Mouse (Mus musculus): ENCODE data around the gene Dhcr7.

Gene Dhcr7

DNA sequence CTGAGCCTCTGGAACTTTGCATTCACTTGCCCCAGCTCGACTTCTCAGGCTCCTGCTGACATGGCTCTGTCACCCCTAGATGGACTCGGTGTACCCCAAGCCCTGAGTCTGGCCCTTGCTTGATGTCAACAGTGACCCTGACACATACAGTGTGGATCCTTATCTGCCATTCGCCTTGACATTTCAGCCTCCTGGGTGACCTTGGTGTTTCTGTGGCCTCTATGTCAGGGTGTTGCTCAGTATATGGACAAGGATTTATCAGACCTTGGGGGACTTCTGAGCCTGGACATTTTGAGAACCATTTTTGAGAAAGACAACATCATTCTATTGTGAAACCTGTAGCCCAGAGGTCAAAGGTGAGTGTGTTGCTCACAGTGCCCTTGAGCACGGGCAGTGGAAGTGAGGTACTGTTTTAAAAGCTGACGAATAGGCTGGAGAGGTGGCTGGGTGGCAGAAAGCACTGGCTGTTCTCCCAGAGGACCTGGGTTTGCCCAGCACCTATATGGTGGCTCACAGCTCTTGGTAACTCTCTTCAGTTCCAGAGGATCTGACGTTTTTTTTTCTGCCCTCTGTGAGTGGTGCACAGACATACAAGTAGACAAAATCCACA, 10.7 kb downstream of the Dhcr7 start:
- DNase-seq = no peak

DNA sequence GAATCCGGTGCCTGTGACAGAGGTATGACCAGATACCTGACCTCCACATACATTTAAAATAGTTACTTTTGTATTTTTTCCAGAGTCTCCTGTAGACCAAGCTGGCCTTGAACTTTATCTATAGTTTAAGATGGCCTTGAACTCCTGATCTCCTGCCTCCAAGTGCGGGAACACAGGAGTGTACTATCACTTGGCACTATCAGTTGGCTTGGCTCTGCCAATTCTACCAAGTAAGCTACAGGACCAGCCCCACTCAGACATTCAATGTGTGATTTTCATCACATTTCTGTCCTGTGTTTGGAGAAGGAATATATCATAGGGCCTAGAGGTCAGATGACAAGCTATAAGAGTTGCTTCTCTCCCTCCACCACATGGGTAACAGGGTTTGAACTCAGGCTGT, 11.4 kb downstream of the Dhcr7 start:
- DNase-seq = no peak

DNA sequence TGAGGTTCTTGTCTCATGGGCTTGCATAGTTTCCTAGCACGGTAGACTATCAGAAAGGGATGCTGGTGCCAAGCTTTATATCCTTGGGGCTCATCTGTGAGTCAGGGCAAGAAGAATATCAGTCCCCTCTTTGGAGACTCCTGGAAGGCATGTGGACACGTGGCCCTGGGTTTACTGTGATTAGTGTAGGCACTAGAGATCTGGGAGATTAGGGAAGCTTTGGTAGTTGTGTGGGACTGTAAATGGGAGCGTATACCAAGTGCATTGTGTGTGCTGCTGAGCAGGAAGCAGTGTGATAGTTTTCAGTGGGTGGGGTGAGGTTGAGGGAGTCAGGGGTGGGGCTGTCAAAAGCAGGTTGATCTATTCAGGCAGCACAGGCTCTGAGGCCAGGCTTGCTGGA, 12.0 kb downstream of the Dhcr7 start:
- no peak for DNase-seq

DNA sequence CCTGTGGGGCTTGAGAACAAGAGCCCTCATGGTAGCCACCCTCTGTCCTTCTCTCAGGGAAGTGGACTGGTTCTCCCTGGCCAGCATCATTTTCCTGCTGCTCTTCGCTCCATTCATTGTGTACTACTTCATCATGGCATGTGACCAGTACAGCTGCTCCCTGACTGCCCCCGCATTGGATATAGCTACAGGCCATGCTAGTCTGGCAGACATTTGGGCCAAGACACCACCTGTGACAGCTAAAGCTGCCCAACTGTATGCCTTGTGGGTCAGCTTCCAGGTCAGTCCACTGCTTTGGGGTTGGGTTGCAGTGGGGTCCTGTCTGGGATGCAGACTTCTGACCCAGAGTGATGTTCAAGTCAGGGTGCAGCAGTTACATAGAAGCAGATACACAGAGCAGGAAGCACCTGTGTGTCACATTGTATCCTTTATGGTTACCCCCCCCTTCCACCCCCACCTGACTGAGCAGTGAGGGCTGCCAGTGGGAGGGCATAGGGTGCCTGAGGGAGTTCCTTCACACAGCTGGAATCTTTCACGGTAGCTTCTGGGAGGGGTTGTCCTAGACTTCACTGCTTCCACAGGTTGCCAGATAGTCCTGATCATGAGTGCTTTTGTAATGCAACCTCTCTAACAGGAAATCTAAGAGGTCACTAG, 14.9 kb downstream of the Dhcr7 start:
- no peak for DNase-seq

DNA sequence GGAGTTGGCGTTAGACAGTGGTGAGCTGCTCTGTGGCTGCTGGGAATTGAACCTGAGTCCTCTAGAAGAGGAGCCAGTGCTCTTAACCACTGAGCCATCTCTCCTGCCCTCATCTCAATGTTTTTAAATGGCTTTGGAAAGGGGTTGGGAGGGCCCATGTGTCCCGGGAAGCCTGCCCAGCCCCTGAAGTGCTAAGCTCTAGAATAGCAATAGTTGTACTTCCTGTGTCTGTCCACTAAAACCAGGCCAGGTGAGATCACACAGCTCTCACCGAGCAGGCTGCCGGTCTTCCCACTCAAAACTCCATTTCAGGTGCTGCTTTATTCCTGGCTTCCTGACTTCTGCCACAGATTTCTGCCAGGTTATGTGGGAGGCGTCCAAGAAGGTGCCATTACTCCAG, 17.2 kb downstream of the Dhcr7 start:
- no peak for DNase-seq

DNA sequence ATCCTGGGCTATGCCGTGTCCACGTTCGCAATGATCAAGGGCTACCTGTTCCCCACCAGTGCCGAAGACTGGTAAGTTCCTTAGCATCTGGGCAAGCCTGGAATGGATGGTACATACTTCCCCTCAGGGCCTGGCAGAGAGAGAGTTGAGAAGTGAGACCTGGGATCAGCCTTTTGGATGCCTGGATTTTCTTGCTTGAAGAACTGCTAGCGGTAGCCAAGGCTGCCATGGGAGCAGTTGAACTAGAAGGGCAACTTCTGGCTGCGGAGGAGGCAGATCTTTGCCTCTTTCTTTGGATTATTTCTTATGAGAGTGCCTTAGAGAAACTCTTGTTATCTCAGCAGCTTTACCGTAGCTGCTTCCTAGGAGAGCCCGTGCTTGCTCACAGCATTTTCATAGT, 18.4 kb downstream of the Dhcr7 start:
- DNase-seq = no peak

DNA sequence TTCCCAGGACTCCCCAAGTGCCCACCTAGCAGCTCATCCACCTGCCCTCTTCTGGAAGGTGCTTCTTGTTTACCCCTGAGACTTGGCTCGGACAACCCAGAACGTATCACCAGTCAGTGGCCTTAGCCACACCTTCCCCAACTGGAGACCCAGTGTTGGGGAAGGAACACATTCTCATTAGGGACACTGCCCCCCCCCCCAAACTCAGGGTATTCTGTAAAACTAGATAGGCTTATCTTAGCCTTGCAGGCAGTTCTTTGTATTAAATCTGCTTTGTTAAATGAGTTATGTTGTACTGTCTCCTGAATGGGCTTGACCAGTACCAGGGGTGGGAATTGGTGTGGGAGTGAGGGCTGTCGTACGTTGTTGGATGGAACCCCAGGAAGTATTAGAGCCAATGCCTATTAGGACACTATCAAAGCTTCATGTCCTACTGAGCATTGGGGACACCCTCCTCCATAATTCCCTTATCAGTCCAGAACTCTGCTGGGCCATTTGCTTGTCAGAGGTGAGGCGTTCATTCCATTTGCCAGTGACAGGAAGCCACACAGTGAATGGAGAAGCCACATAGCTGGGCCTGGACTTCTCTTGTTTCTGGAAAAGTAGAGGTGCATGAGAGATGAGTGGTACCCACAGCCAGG, 25.3 kb downstream of the Dhcr7 start:
- no peak for DNase-seq

DNA sequence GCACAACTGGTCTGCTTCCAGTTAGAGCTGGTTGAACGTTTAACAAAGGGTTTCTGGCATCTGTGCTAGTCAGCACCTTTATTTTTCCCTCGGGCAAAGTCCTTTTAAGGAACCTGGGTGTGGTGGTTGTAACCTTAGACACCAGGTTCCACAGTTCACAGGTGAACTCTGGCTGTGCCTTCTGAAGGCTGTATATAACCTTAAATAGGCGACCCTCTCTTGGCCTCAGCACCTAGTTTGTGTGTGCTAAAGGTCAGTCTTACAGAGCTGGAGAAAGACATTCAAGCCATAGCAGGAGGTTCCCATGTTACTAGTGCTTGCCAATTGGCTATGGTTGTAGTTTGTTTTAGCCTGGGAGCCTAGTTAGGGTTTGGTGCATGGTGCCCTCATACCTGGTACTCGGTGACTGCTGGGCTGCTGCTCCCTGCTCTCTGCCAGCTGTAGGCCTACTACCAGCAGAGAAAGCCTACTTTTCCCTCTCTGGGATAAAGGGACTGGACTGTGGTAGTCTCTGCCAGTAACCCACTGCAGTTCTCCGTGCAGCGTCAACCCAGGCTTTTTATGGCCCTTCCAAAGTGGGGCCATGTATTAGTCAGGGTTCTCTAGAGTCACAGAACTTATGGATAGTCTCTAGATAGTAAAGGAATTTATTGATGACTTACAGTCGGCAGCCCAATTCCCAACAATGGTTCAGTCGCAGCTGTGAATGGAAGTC, 26.0 kb downstream of the Dhcr7 start:
- no peak for DNase-seq

DNA sequence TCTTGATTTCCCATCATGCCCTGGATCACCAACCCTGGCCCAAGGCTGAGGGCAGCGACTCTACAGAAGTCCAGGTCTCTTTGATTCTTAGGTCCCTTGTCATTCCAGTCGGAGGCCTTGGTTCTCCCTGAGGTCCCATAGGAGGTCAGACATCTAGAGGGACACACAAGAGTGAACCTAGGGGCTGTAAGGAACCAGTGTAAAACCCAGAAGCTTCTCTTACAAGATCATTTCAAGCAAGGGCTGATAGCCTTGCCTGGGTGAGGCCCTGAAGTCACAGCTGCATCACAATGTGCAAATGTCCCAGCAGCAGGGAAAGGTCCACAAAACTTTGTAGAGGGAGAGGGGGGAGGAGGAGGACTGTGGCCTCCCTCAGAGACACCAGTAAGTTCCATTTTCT, 43.6 kb downstream of the Dhcr7 start, which contains the start of gene Gm498:
TSS of gene Gm498 (plus strand) at position 301 of the 400 bp plus-strand sequence.
- no peak for DNase-seq

DNA sequence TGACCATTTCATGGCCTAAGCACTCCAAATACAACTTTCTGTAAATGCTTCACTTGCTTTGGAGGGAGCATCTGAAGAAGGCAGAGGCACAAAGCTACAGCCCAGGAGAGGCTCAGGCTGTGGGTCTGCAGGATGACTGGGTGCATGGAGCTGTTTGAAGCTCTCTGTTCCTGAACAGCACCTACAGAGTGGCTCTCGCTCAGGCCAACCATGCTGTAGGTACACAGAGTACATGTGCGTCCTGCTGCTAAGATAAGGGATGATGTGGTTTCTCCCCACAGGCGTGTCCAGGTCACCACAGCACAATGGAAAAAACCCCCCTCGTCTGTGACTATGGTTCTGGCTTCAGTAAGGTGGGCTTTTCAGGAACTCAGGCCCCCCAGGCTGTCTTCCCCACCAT, 45.9 kb downstream of the Dhcr7 start:
- DNase-seq = no peak

DNA sequence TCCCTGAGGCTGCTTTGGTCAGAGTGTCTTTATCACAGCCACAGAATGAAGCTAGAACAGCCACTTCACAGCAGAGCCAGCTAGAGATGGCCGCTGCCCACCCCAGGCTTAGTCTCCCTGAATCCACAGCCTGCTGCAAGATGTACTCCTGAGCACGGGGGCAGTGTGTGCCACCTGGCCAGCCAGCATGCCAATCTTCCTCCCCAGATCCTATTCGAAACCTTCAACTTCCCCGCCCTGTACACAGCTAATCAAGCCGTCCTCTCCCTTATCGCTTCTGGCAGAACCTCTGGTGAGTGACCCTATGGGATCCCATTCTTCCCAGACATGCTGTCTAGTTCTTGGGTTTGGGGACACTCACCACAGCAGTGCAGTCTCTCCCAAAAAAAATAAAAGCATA, 60.8 kb downstream of the Dhcr7 start:
- DNase-seq = no peak

DNA sequence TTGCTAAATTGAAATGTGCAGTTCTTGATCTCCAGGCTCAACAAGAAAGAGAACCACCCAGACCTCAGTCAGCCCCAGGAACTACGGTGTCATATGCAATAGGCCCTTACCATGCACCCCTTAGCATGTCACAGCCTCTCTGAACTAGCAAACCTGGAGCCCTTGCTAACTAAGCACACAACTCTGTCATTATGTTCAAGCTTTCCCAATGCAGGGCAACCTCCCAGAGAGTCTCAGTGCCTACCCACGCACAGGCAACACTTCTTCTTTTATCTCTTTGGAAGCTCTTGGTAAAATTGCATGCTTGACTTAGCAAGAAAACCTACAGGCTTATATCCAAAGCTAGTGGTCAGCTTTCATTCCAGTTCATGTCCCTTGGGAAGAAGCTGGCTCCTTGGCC, 68.2 kb downstream of the Dhcr7 start:
- DNase-seq = no peak

DNA sequence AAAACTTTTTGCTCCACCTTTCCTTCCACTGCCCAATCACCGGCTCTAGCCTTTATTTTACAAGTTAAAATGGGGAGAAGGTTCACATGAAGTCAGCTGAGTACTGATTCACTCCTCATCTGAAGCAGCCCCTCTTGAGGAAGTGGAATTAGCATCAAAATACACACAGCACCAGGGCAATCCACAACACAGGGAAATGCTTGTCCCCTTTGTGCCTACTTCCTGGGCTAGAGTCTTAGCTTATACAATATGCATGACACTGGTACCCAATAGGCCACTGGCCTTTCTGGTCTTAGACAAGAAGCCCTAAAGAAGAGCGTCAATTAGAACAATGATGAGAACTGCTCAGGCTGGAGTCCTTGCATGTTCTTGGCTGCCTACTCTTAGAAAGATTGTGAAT, 69.4 kb downstream of the Dhcr7 start:
- no peak for DNase-seq
